Comparison of ENCODE assay signal across 19 mouse cellular contexts in the genomic region with DNA sequence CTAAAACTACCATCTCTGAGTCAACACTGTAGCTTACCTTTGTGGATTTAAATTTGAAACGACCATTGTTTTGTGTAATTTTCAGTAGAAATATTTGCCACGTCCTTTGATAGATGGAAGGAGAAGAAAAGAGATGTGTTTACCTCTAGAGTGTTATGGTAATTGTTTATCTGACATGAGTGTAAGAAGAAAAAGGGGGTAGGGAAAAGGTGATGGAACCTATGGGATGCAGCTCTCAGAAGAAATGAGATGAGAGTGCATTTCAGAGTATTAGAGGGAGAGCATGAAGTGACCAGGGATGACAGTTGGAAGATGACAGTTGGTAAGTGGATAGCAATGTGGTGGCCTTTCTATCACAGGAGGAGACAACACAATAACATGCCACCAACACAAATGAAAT. TPM values are rescaled to one million over a fixed set of nuclear protein-coding genes. Genes with fewer than 3 reads are reported as not detected.
"Had no signal": no experiment of that assay in that cellular context is flagged by ENCODE, and none has a peak within 500 bp of the region (broad histone marks: within the 10 kb centered on the region; RNA-seq: fewer than 3 reads in every experiment).

Epyc (plus strand) TSS at position 301 of the 400 bp plus-strand sequence.

- H3K36me3 ChIP-seq: liver, embryonic 13.5 days; liver, embryonic 15.5 days; midbrain, embryonic 13.5 days; midbrain, embryonic 15.5 days; neural tube, embryonic 12.5 days had no signal

- H3K4me2 ChIP-seq: liver, embryonic 13.5 days; liver, embryonic 15.5 days; lung, embryonic 14.5 days; midbrain, embryonic 13.5 days; midbrain, embryonic 15.5 days; neural tube, embryonic 12.5 days had no signal

- DNase-seq: liver, embryonic 13.5 days; liver, postnatal 0 days; lung, embryonic 14.5 days; lung, postnatal 10 days; lung, postnatal 36 days; right cerebral cortex, postnatal 25 days; right cerebral cortex, postnatal 4 days; spleen, adult 18-20 months; thymus, adult 18-20 months; thymus, postnatal 14 days; thymus, postnatal 36 days had no signal

- ATAC-seq: liver, postnatal 0 days; midbrain, embryonic 13.5 days; midbrain, embryonic 15.5 days had no signal

- H3K4me3 ChIP-seq: liver, embryonic 13.5 days; liver, embryonic 15.5 days; megakaryocyte, embryonic 14.5 days; midbrain, embryonic 13.5 days; midbrain, embryonic 15.5 days; neural tube, embryonic 12.5 days had no signal

- H3K27me3 ChIP-seq: liver, embryonic 13.5 days; liver, embryonic 15.5 days; megakaryocyte, embryonic 14.5 days; midbrain, embryonic 13.5 days; midbrain, embryonic 15.5 days; neural tube, embryonic 12.5 days had no signal

- H3K9ac ChIP-seq: liver, embryonic 13.5 days; liver, embryonic 15.5 days; liver, postnatal 0 days; lung, embryonic 14.5 days; midbrain, embryonic 13.5 days; midbrain, embryonic 15.5 days; neural tube, embryonic 12.5 days had no signal

- H3K27ac ChIP-seq: liver, embryonic 13.5 days; liver, embryonic 15.5 days; macrophage; midbrain, embryonic 13.5 days; midbrain, embryonic 15.5 days; neural tube, embryonic 12.5 days had no signal

- H3K4me1 ChIP-seq: liver, embryonic 13.5 days; liver, embryonic 15.5 days; megakaryocyte, embryonic 14.5 days; midbrain, embryonic 13.5 days; midbrain, embryonic 15.5 days; neural tube, embryonic 12.5 days had no signal

- H3K9me3 ChIP-seq: liver, embryonic 13.5 days; liver, embryonic 15.5 days; megakaryocyte, embryonic 14.5 days; midbrain, embryonic 13.5 days; midbrain, embryonic 15.5 days; neural tube, embryonic 12.5 days had no signal

RNA-seq across cellular contexts. Expression of gene Epyc, which starts in this region (rescaled TPM):
- polyA plus RNA-seq: liver, embryonic 13.5 days; liver, postnatal 0 days; macrophage; neural tube, embryonic 14.5 days; small intestine, adult 2 months had no signal
